Mouse (Mus musculus) embryonic facial prominence, embryonic 10.5 days (tissue): Measurements from ENCODE around the gene P4hb. TPM values are rescaled to one million over a fixed set of nuclear protein-coding genes. Genes with fewer than 3 reads are reported as not detected.
A peak's percentile ranks its signal among the peaks of the same experiment; 100 is the strongest.

ENCODE experiments used
- DNase-seq: peaks from one replicate; pipeline ENCODE4 v3.0.0-alpha.2; 2017; ENCODE audit warnings: low spot score
- H3K27ac ChIP-seq: fragments of 300-500 bp; sonication (generic); replicated peaks from 2 replicates; pipeline ENCODE4 v1.5.1; 2016; ENCODE audit warnings: mild to moderate bottlenecking
- H3K27me3 ChIP-seq: fragments of 300-500 bp; sonication (generic); replicated peaks from 2 replicates; pipeline ENCODE4 v1.6.1; 2016; ENCODE audit warnings: low read depth, mild to moderate bottlenecking; ENCODE audit not compliant: poor library complexity, severe bottlenecking
- H3K36me3 ChIP-seq: fragments of 300-500 bp; sonication (generic); replicated peaks from 2 replicates; pipeline ENCODE4 v1.6.1; 2016; ENCODE audit warnings: mild to moderate bottlenecking, moderate library complexity
- H3K4me1 ChIP-seq: fragments of 300-500 bp; sonication (generic); 2 replicates; pipeline ENCODE4 v1.6.1; 2016
- H3K4me3 ChIP-seq: fragments of 300-500 bp; sonication (generic); 2 replicates; pipeline ENCODE4 v1.5.1; 2016; ENCODE audit warnings: mild to moderate bottlenecking, moderate library complexity
- H3K9me3 ChIP-seq: fragments of 300-500 bp; sonication (generic); 2 replicates; pipeline ENCODE4 v1.6.1; 2016; ENCODE audit warnings: mild to moderate bottlenecking
- WGBS: fragments of 180-500 bp; shearing (Covaris S2); methylation state at CpG from one replicate; pipeline ENCODE4 v1.1.7; 2016; 5-methylcytosine and 5-hydroxymethylcytosine counted together
- polyA plus RNA-seq: library from polyadenylated mRNA; unstranded; fragments of >200 nt; fragmentation: Nextera tagmentation; extraction: Ambion mirVana; gene quantifications from 2 replicates; pipeline ENCODE4 v1.2.1, GENCODE M21; 2016

Gene P4hb
- polyA plus RNA-seq, 1 experiment from 2014 or later, result 556 TPM

- peaks cover 29% of the 10 kb centered on the region for H3K4me1 ChIP-seq
- no peak for DNase-seq
- 85% methylated on average over 9 of the region's 9 CpGs for WGBS
- no peak overlapping the region for H3K27ac ChIP-seq
- peaks cover 83% of the 10 kb centered on the region for H3K36me3 ChIP-seq
- peaks cover 40% of the 10 kb centered on the region for H3K27me3 ChIP-seq
- no peak overlapping the region for H3K4me3 ChIP-seq
- no peaks in the 10 kb centered on the region for H3K9me3 ChIP-seq
Observed at GRCm38 (mm10) chr11:120610477-120611046, 37.5 kb upstream of the P4hb start.

DNA sequence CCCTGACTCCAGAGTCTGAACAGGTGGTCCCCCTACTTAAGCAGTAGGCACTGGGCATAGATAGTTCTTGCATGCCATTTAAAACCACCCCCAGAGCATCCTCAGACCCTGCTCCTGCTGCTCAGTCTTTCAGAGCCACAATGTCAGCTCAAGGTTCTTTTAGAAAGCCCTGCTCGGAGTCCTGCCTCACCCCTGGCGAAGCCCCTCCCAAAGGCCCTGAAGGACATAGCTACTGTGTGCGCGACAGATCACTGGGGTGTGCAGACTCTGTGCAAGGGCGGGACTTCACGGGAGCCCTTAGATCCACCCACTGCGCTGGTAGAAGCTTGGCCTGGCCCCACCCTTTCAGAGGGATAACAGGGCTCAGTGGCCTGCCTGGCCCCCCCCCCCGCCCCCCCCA lies 36.2 kb upstream of the P4hb start:
- 42% methylated on average over 8 of the region's 8 CpGs for WGBS
- Histone ChIP-seq H3K9me3 (no peaks in the 10 kb centered on the region), H3K4me1 (peaks cover 25% of the 10 kb centered on the region), H3K27me3 (peaks cover 40% of the 10 kb centered on the region), H3K27ac (peak overlapping the region; percentile 20; the same call in 1 of the 2 replicates), H3K36me3 (peaks cover 86% of the 10 kb centered on the region), H3K4me3 (peak overlapping the region; percentile 49)
- no peak for DNase-seq

DNA sequence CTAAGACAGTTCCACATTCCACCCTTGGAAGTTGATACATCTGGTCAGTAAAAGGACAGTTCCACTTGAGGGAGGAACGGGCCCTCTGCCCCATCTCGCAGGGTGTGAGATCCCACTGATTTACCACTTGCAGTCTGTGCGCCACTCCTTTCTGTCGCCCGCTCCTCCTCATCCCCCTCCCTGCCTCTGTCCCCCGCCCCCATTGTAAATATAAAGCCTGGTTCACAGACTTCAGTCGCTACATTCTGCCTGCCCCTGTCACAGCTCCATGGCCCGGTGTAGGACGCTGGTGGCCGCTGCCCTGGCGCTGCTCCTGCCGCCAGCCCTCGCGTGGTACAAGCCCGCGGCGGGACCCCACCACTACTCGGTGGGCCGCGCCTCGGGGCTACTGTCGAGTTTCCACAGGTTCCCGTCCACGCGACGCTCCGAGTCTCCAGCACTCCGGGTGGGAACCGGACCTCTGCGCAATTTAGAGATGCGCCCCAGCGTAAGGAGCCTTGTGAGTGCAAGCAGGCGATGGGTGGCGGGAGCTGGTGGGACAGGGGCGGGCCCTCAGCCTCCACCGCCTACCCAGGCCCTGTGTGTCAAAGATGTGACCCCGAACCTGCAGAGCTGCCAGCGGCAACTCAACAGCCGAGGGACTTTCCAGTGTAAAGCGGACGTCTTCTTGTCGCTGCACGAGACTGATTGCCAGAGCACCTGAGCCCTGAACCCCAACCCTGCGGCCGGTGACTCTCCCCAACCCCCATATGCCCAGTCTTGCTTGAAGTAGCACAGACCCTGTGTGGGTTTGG lies 35.4 kb upstream of the P4hb start, which contains the start of gene Npb:
Gene Npb, plus strand, starts transcription at position 237 of the 794 bp plus-strand sequence.
- peaks cover 86% of the 10 kb centered on the region for H3K36me3 ChIP-seq
- H3K4me1 ChIP-seq, result peaks cover 25% of the 10 kb centered on the region
- peaks cover 40% of the 10 kb centered on the region for H3K27me3 ChIP-seq
- no peaks in the 10 kb centered on the region for H3K9me3 ChIP-seq
- 6% methylated on average over 45 of the region's 45 CpGs for WGBS
- H3K4me3 ChIP-seq, result peak within 1 kb of the TSS; percentile 49
- no peak for DNase-seq
- peak within 1 kb of the TSS; percentile 20; the same call in 1 of the 2 replicates for H3K27ac ChIP-seq

DNA sequence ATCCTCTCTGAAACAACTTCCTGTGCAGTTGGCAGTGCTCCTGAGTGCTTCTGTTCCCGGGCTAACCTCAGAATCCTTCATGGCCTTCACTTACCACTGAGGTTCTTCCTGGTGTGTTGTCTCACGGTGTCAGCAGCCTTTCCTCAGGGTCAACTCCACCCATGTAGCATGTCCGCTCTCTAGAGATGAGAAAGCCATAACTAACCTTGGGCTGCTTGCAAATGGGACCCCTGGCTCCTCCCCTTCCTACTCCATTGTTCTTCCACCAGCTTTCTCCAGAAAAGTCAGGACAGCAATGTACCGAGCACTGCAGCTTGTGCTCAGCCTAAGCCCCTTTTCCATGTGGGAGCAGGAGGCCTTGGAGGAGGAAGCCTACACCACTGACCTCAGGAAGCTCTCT lies 33.7 kb upstream of the P4hb start:
- no peak for DNase-seq
- 0 out of 2 replicates have a peak overlapping the region, but pooled peaks have one; percentile 21 for H3K27ac ChIP-seq
- H3K36me3 ChIP-seq, result peaks cover 86% of the 10 kb centered on the region
- WGBS, result 85% methylated on average over 4 of the region's 4 CpGs
- H3K4me1 ChIP-seq, result peaks cover 25% of the 10 kb centered on the region
- 0 out of 2 replicates have a peak overlapping the region, but pooled peaks have one; percentile 49 for H3K4me3 ChIP-seq
- H3K27me3 ChIP-seq, result peaks cover 40% of the 10 kb centered on the region
- no peaks in the 10 kb centered on the region for H3K9me3 ChIP-seq

GRCm38 (mm10) chr11:120605667-120606066 lies 32.6 kb upstream of the P4hb start:
- DNase-seq, result no peak
- 90% methylated on average over 7 of the region's 7 CpGs for WGBS
- Histone ChIP-seq H3K27me3 (peaks cover 40% of the 10 kb centered on the region), H3K4me3 (no peak overlapping the region), H3K4me1 (peaks cover 25% of the 10 kb centered on the region), H3K27ac (no peak overlapping the region), H3K36me3 (peaks cover 84% of the 10 kb centered on the region), H3K9me3 (no peaks in the 10 kb centered on the region)

- Histone ChIP-seq H3K4me1 (peaks cover 27% of the 10 kb centered on the region), H3K27ac (no peak overlapping the region), H3K4me3 (no peak overlapping the region), H3K36me3 (peaks cover 76% of the 10 kb centered on the region), H3K9me3 (no peaks in the 10 kb centered on the region), H3K27me3 (peaks cover 25% of the 10 kb centered on the region)
- WGBS, result 77% methylated on average over 2 of the region's 2 CpGs
- no peak for DNase-seq
Observed at GRCm38 (mm10) chr11:120603545-120603944, 30.5 kb upstream of the P4hb start.

- Histone ChIP-seq H3K27ac (no peak overlapping the region), H3K27me3 (no peaks in the 10 kb centered on the region), H3K9me3 (no peaks in the 10 kb centered on the region), H3K4me1 (peaks cover 31% of the 10 kb centered on the region), H3K36me3 (peaks cover 77% of the 10 kb centered on the region), H3K4me3 (no peak overlapping the region)
- 89% methylated on average over 3 of the region's 3 CpGs for WGBS
- DNase-seq, result no peak
Observed at GRCm38 (mm10) chr11:120600716-120601115, 27.7 kb upstream of the P4hb start.

DNA sequence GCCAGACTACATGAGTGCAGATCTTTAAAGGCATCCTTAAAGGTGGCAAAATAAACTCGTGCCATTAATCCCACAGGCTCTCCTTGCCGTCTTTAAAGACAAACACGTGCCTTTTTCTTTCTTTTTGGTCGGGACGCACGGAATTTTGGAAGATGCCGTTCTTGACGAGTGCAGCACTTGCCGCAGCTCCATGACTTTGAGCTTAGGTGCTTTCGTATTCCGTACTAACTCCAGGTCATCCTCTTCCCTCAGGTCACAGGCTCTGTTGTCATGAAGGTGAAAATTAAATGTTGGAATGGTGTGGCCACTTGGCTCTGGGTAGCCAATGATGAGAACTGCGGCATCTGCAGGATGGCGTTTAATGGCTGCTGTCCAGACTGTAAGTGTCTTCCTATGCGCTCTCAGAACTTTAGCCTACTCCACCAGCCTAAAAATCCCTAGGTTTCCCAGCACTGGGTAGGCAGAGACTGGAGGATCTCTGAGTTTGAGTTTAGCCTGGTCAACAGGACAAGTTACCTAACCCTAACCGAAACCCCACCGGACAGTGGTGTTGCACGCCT lies 26.0 kb upstream of the P4hb start:
- Histone ChIP-seq H3K36me3 (peaks cover 77% of the 10 kb centered on the region), H3K27ac (peak overlapping the region; percentile 99), H3K4me3 (peak overlapping the region; percentile 99), H3K9me3 (no peaks in the 10 kb centered on the region), H3K4me1 (peaks cover 34% of the 10 kb centered on the region), H3K27me3 (no peaks in the 10 kb centered on the region)
- 54% methylated on average over 17 of the region's 17 CpGs for WGBS
- no peak for DNase-seq

GRCm38 (mm10) chr11:120598283-120598989 lies 25.4 kb upstream of the P4hb start, which contains the start of the genes Alyref and Anapc11:
Alyref (minus strand) TSS chr11:120598365.
Anapc11 (plus strand) TSS chr11:120598421.
- Histone ChIP-seq H3K4me3 (peak within 1 kb of the TSS; percentile 99), H3K27ac (peak within 1 kb of the TSS; percentile 99), H3K36me3 (peaks cover 77% of the 10 kb centered on the region), H3K4me1 (peaks cover 34% of the 10 kb centered on the region), H3K27me3 (no peaks in the 10 kb centered on the region), H3K9me3 (no peaks in the 10 kb centered on the region)
- DNase-seq, result peak; percentile 97
- WGBS, result under 1% methylated on average over 88 of the region's 88 CpGs

DNA sequence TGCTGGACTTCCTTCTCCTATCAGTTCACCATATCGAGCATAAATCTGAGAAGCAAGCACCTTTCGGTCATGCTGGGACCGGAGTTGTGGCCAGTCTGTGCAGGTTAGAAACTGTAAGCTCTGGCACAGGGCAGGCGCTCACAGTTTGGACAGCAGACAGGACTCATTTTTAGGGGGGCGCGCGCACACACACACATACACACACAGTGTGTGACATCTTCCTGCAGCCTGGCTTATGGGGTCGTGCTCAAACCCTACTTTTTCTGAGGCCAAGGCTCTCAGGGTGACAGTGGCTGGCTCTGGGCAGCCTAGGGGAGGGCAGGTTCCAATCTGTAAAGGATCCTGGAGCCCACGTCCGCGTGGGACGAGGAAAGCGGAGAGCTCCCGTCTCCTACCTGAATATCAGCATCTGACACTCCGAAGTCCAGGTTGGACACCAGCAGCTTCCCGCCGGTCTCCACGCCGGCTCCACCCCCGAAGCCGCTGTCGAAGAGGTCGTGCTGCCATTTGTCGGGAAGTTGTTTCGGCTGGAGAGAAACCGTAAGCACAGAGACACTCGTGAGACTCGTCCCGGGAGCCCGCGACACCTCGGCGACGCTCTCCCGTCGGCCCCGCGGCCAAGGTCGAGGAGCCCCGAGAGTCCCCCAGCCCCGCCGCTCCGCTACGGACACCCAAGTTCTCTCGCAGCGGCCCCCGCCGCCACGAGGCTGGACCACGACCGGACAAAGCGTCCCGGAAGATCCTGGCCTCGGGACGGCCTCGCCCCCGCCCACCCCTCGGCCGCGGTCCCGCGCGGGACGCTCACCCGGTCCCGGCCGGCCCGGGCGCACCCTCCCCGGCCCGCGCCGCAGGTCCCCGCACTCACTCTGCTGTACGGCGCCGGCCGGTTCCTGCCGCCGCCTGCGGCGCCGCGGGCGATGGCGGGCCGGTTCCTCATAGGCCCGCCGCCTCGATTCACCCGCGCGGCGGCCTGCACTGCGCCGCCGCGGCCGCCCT lies 24.5 kb upstream of the P4hb start:
- Histone ChIP-seq H3K27ac (peak overlapping the region; percentile 99), H3K36me3 (peaks cover 77% of the 10 kb centered on the region), H3K9me3 (no peaks in the 10 kb centered on the region), H3K4me1 (peaks cover 34% of the 10 kb centered on the region), H3K4me3 (peak overlapping the region; percentile 99), H3K27me3 (no peaks in the 10 kb centered on the region)
- 5% methylated on average over 99 of the region's 99 CpGs for WGBS
- peak; percentile 44 for DNase-seq

- WGBS, result 93% methylated on average over 6 of the region's 6 CpGs
- Histone ChIP-seq H3K36me3 (peaks cover 100% of the 10 kb centered on the region), H3K27ac (no peak overlapping the region), H3K27me3 (no peaks in the 10 kb centered on the region), H3K9me3 (peaks cover 5% of the 10 kb centered on the region; the same call in 1 of the 2 replicates), H3K4me1 (no peaks in the 10 kb centered on the region), H3K4me3 (no peak overlapping the region)
- DNase-seq, result no peak
Observed at GRCm38 (mm10) chr11:120588531-120588930, 15.5 kb upstream of the P4hb start.
